Mouse (Mus musculus): ENCODE data around the gene Oprd1. TPM values are rescaled to one million over a fixed set of nuclear protein-coding genes. Genes with fewer than 3 reads are reported as not detected.

Oprd1 gene
- polyA plus RNA-seq, 1 experiment, result 0.19 TPM

DNA sequence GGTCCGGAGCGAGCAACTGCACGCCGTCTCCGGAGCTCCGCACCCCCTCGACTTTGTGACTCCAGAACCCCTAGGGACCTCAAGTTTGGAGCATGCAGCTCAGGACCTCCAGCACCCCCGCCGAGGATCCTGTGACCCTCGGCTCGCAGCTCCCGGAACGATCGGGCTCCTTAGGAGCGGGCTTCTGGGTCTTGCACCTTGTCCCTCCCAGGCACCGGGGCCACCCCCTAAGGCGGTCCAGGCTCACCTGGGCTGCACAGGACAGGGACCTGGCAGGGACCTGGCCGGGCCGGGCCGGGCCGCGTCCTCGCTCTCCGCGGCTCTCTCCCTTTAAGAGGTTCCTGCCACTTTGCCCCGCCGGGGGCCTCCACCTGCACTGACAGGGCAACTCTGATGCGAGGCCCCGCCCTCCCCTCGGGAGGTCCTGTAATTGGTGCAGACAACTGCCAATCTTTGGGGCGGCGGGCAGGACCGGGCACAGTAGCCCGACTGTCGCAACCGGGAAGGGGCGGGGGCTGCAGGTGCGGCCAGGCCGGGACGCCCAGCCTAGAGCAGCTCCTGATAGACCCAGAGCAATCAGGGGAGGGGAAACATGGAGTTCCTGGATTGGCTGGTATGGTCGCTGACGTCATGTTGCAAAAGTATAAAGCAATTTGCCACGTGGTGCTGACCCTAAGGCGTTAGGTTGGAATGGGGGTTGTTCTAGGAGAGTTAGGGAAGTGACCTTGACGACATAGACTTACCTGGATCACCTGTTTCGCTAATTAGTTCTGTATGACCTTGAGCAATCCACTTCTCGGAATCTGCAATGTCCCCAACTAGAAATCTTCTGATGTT, 69.1 kb downstream of the Oprd1 start, which contains the start of gene Epb41:
Epb41 (minus strand) TSS at position 389 of the 837 bp plus-strand sequence.
- Histone ChIP-seq H3K36me3 (ENCODE audit: control insufficient read depth, insufficient read depth, low read length) (no peaks in the 10 kb centered on the region), H3K27ac (ENCODE audit: insufficient read depth, low read depth, low read length) (peak within 1 kb of the TSS; percentile 97), H3K27me3 (replicated peaks; ENCODE audit: control insufficient read depth, insufficient read depth, low read length) (no peaks in the 10 kb centered on the region), H3K4me3 (ENCODE audit: insufficient read depth, low read depth, low read length) (peak within 1 kb of the TSS; percentile 91), H3K4me1 (ENCODE audit: control insufficient read depth, insufficient read depth, low read length) (peaks cover 33% of the 10 kb centered on the region)
- DNase-seq, result peak; percentile 100
- TF ChIP-seq POLR2A (IDR thresholded peaks at IDR 0.05; ENCODE audit: low read depth, low read length) (peak; percentile 65), CTCF (conservative IDR thresholded peaks at IDR 0.05; ENCODE audit: insufficient read depth, insufficient read length, low read depth, low read length) (no peak)
- 2% methylated on average over 47 of the region's 47 CpGs for WGBS

DNA sequence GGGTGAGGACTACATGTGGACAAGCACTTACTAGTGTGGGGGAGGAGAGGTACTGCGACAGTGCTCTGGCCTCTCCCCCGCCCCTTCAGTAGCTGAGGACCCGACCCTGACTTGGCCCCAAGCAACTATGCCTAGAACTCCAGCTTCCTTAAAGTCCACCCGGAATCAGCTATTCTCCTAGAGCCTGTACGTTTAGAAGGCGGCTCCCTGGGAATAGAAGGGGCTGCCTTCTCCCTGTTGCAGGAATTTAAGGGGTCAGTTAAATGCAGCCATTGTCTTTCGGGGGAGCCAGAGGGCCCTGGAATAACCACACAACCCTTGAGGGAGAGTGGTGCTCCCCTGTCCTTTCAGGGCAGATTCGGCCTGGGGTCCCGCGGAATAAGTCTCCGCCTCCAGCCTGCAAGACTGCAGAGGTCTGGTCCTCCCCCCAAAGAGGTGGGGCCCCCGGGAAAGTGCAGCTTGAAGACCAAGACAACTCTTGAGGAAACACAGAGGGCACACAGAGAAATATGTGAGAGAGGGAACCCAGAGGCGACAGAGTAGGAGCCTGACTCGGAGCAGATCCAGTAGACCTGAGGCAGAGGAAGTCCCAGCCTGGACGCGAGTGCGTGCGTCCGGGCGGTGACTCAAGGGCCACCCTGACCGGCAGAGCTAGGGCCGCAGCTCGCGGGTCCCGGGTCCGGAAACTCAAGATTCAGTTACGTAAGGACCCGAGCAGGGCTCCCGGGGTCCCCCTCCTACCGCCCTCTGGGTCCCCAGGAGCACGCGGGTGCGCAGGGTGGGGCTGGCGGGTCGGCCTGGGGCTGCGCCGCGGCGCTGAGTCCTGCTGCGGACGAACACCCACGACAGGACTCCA, 70.0 kb downstream of the Oprd1 start, which contains the start of gene Gm10300:
Gm10300 (plus strand) TSS at position 621 of the 856 bp plus-strand sequence.
- Histone ChIP-seq H3K27ac (ENCODE audit: insufficient read depth, low read depth, low read length) (peak within 1 kb of the TSS; percentile 97), H3K4me3 (ENCODE audit: insufficient read depth, low read depth, low read length) (peak within 1 kb of the TSS; percentile 91), H3K36me3 (ENCODE audit: control insufficient read depth, insufficient read depth, low read length) (no peaks in the 10 kb centered on the region; the same call in 1 of the 2 replicates), H3K4me1 (ENCODE audit: control insufficient read depth, insufficient read depth, low read length) (peaks cover 38% of the 10 kb centered on the region), H3K27me3 (replicated peaks; ENCODE audit: control insufficient read depth, insufficient read depth, low read length) (no peaks in the 10 kb centered on the region)
- peak; percentile 68 for DNase-seq
- TF ChIP-seq POLR2A (IDR thresholded peaks at IDR 0.05; ENCODE audit: low read depth, low read length), result no peak
- no peak for TF ChIP-seq CTCF (conservative IDR thresholded peaks at IDR 0.05; ENCODE audit: insufficient read depth, insufficient read length, low read depth, low read length)
- 2% methylated on average over 42 of the region's 42 CpGs for WGBS

DNA sequence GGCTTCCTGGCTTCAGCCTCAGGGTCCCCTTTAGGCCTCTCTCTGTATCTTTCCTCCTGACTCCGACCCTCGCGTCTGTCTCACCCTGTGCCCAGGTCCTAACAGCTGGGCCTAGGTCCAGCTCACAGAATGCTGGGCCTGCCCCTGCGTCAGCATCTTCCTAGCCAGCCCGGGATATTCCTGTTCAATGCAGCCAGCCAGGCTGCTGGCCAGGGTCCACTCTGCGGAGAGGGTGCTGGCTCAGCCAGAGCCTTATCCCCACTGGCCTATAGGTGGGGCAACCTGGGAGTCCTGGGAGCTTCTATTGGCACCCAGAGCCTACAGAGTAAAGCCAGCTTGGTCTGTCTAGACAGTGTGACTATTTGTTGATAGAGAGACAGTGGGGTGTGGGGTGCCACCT, 71.3 kb downstream of the Oprd1 start:
- 32% methylated on average over 6 of the region's 6 CpGs for WGBS
- peak; percentile 35 for TF ChIP-seq CTCF (conservative IDR thresholded peaks at IDR 0.05; ENCODE audit: insufficient read depth, insufficient read length, low read depth, low read length)
- no peak for TF ChIP-seq POLR2A (IDR thresholded peaks at IDR 0.05; ENCODE audit: low read depth, low read length)
- H3K4me3 ChIP-seq (ENCODE audit: insufficient read depth, low read depth, low read length), result peak overlapping the region; percentile 45

DNA sequence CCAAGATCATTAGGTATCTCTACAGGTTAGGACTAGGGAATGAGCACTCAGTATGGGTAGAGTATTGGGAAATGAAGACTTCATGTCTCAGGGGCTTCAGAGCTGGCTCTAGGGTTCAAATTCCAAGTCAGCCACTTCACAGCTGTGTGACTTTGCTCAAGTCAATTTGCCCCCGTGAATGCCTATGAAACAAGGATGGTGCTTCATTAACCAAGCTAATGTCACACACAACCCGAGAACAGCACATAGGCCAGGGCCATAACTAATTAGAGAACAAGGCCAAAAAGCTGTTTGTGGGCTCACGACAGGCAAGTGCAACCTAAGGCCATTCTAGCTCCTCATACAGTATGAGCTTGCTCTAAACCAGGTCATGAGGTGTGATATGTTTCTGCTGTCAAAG, 72.1 kb downstream of the Oprd1 start:
- no peak for TF ChIP-seq POLR2A (IDR thresholded peaks at IDR 0.05; ENCODE audit: low read depth, low read length)
- Histone ChIP-seq H3K36me3 (ENCODE audit: control insufficient read depth, insufficient read depth, low read length) (no peaks in the 10 kb centered on the region; the same call in 1 of the 2 replicates), H3K27ac (ENCODE audit: insufficient read depth, low read depth, low read length) (peak overlapping the region; percentile 83), H3K27me3 (replicated peaks; ENCODE audit: control insufficient read depth, insufficient read depth, low read length) (no peaks in the 10 kb centered on the region), H3K4me3 (ENCODE audit: insufficient read depth, low read depth, low read length) (no peak overlapping the region), H3K4me1 (ENCODE audit: control insufficient read depth, insufficient read depth, low read length) (peaks cover 50% of the 10 kb centered on the region)
- peak; percentile 68 for DNase-seq
- WGBS, result 39% methylated on average over 3 of the region's 3 CpGs

More for the DNA sequence above, 71.3 kb downstream of the Oprd1 start:
- peak; percentile 94 for DNase-seq
- Histone ChIP-seq H3K4me1 (ENCODE audit: control insufficient read depth, insufficient read depth, low read length) (peaks cover 42% of the 10 kb centered on the region), H3K27ac (ENCODE audit: insufficient read depth, low read depth, low read length) (peak overlapping the region; percentile 83), H3K27me3 (replicated peaks; ENCODE audit: control insufficient read depth, insufficient read depth, low read length) (no peaks in the 10 kb centered on the region), H3K36me3 (ENCODE audit: control insufficient read depth, insufficient read depth, low read length) (no peaks in the 10 kb centered on the region; the same call in 1 of the 2 replicates)

DNA sequence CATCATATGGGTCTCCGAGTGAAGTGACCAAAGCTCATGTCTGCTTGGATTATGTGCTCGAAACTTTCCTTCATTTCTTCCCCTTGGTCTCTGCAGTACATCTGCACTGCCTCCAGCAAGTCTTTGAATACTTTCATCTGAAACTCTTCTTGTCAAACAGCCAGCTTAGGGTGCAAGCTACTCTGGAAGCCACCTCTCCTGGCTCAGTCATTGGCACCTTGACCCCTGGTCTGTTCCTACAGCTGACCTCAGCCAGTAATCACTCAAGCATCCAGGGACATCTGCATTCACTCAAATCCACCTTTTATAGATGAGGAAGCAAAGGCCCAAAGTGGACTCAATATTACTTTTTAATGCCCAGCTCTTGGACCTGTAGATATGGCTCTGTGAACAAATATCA, 72.6 kb downstream of the Oprd1 start:
- 69% methylated on average over 2 of the region's 2 CpGs for WGBS
- peak; percentile 80 for DNase-seq
- TF ChIP-seq POLR2A (IDR thresholded peaks at IDR 0.05; ENCODE audit: low read depth, low read length) (no peak), CTCF (conservative IDR thresholded peaks at IDR 0.05; ENCODE audit: insufficient read depth, insufficient read length, low read depth, low read length) (no peak)
- Histone ChIP-seq H3K4me1 (ENCODE audit: control insufficient read depth, insufficient read depth, low read length) (peaks cover 54% of the 10 kb centered on the region), H3K27ac (ENCODE audit: insufficient read depth, low read depth, low read length) (peak overlapping the region; percentile 83), H3K27me3 (replicated peaks; ENCODE audit: control insufficient read depth, insufficient read depth, low read length) (no peaks in the 10 kb centered on the region), H3K4me3 (ENCODE audit: insufficient read depth, low read depth, low read length) (no peak overlapping the region), H3K36me3 (ENCODE audit: control insufficient read depth, insufficient read depth, low read length) (no peaks in the 10 kb centered on the region; the same call in 1 of the 2 replicates)

DNA sequence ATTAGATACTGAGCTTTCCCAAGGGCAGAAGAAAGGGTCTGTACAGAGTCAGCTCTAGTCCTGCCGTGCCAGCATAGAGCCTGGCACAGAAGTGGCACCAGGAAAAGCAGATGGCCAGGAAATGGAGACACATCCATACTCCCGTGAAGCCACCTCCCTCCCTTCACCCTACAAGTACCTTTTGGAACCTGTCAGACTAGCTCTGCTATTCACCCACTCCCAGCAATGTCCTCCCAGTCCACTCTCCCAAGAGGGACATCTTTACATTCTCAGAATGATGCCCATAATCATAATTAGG, 76.4 kb downstream of the Oprd1 start:
- H3K36me3 ChIP-seq (ENCODE audit: control insufficient read depth, insufficient read depth, low read length), result no peaks in the 10 kb centered on the region; the same call in 1 of the 2 replicates
- H3K27ac ChIP-seq (ENCODE audit: insufficient read depth, low read depth, low read length), result peak overlapping the region; percentile 91
- H3K4me3 ChIP-seq (ENCODE audit: insufficient read depth, low read depth, low read length), result no peak overlapping the region
- DNase-seq, result no peak
- WGBS, result 31% methylated on average over 2 of the region's 2 CpGs
- TF ChIP-seq POLR2A (IDR thresholded peaks at IDR 0.05; ENCODE audit: low read depth, low read length) (no peak), CTCF (conservative IDR thresholded peaks at IDR 0.05; ENCODE audit: insufficient read depth, insufficient read length, low read depth, low read length) (no peak)
- H3K27me3 ChIP-seq (replicated peaks; ENCODE audit: control insufficient read depth, insufficient read depth, low read length), result no peaks in the 10 kb centered on the region
- peaks cover 77% of the 10 kb centered on the region for H3K4me1 ChIP-seq (ENCODE audit: control insufficient read depth, insufficient read depth, low read length)

All from kidney, adult 2 months (tissue).